Mouse (Mus musculus): ENCODE measurements around the gene Rgsl1.

DNA sequence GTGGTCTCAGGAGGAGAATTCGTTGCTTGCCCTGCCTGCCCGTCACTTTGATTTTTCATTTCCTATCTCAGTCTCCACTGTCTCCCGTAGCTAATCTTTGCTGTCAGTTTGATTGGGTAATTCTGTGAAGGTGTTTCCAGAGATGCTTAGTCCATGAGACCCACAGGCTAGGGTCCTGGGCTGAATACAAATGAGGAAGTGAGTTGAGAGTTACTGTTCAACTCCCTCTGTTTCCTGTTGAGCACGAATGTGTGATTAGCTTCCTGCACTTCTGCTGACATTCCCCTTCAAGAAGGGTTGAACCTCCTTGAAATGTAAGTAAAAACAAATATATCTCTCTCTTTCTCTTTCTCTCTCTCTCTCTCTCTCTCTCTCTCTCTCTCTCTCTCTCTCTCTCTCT is 58.3 kb downstream of the Rgsl1 start:
- TF ChIP-seq CTCF (IDR thresholded peaks at IDR 0.05; ENCODE audit: borderline replicate concordance, control insufficient read depth, extremely low read depth, insufficient read depth, low read length, poor library complexity) = no peak
- no peak for TF ChIP-seq POLR2A (IDR thresholded peaks at IDR 0.05; ENCODE audit: control insufficient read depth, extremely low read depth, insufficient read depth, low read length, poor library complexity)
